Mouse (Mus musculus): ENCODE measurements at regions not wholly inside any gene's neighbourhood (a gene's known extent, or its start where the extent isn't known, plus 50 kb on each side); places are given as distances from the start of the nearest gene placed in this dataset.

- DNase-seq, result no peak
- intact Hi-C loops (cut with DNase I), result no loop called here
These were observed 191.9 kb upstream of the C9orf72 start for GRCm38 (mm10) chr4:35417866-35418265.

DNA sequence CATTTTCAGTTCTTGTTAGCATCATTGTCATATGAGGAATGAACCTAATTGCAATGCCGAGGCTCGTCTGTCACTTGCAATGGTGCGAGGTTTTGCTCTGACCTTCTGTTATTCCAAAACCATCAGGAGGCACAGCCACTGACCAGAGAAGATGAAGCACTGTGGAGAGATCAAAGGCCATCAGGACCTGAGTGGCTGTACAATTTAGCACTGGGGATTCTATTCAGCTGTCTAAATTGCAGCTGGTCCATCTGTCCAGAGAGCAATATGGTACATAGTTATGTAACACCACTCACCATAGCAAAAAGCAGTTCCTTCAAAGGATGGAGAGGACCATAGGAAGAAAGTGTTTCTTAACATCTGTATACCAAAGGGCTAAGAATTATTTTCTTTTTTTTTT, 187.5 kb upstream of the C9orf72 start:
- DNase-seq, result no peak
- intact Hi-C loops (cut with DNase I), result no loop called here

DNA sequence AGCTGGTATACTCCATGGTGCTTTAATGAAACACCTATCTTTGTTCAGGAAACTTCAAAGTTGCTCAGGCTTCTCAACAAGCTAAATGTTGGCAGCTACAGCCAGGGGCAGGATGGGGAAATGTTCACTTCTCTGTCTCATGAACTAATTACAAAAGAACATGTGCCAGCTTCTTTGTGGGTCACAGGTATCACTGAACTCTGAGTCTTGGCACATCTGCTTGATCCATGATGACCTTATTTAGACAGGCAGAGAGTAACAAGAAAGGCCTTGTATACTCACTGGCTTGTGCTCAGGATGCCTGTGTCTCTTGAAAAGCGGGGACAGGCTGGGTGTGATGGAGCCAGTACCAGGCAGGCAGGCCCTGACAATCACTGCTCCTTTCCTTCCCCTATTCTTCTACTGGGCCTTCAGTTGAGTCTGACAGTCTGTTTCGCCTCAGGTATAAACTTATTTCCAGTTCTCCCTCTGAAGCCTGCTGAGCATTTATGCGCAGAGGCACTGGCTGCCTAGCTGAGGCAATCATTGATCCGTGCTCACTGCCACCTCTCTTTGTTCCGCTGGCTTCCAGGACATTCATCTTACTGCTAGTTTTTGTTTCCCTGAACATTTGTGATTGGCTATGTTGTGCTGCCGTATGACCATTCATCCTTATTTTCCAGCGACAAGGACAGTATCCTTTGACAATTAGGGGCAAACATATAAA, 179.5 kb upstream of the C9orf72 start:
- no peak for DNase-seq
- intact Hi-C loops (cut with DNase I), result no loop called here

DNA sequence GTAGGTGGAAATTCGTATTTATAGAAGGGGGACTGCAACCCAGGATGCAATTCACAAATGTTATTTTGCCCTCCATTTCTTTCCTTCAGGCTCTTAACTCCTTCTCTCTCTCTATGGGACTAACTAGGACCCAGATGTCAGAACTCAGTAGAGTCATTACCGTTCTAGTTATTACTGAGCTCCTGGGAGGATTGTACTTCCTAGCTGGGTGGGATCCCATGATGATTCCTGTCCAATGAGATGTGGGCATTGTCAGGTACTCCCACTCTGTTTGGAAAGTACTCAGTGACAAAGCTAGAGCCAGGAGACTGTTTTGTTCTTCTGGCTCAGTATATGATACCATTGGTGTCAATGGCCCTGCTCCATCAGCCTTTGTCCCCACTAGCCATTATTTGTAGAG, 178.1 kb upstream of the C9orf72 start:
- no peak for DNase-seq
- intact Hi-C loops (cut with DNase I), result no loop called here

DNA sequence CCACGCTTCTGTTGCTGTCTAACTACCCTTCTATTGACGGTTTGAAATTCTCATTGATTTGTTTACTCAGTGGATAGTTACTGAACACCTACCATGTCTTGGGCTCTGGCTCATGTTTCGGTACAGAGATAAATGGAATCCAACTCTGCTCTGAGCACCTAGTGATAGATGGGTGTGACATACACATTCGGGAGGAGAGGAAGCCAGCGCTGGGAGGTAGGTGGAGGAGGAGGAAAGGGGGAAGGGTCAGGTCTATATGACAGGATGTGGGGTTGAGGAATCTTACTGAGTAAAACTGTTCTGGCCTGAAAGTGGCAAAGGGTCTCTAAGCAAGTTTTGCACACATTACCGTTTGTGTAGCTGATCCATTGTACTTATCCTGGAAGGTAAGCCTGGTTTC, 177.6 kb upstream of the C9orf72 start:
- no peak for DNase-seq
- intact Hi-C loops (cut with DNase I), result no loop called here

DNA sequence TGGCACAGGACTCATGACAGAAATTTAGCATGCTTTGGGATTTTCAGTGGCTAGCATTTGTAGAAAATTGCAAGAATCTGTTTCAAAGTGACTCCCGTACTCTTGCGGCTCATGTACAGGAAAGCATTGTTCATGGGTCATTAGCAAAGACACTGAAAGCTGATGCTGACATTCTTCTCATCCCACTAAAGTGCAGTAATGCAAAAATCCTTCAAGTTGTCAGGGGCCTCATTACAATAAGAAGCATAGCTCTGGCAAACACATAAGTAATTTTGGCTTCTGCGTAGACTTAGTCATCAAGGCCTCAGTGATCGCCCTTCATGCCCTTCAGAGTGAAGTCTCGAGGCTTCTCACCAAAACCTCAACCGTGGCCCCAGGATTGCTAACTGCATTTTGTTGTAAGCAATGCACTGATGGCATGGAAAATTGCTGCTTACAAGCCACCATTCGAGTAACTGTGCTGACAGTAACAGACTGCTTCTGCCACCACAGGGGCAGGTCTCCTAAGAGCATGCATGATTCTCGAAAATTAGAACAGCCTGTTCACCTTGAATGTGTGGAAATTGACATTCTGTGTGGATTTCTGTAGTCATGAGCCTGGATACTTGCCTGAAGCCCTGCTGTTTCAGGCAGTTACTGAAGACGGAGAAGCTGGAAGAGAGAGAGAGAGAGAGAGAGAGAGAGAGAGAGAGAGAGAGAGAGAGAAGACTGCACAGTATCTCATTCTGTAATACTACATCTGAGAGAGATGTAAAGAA, 176.6 kb upstream of the C9orf72 start:
- no peak for DNase-seq
- intact Hi-C loops (cut with DNase I), result no loop called here

DNA sequence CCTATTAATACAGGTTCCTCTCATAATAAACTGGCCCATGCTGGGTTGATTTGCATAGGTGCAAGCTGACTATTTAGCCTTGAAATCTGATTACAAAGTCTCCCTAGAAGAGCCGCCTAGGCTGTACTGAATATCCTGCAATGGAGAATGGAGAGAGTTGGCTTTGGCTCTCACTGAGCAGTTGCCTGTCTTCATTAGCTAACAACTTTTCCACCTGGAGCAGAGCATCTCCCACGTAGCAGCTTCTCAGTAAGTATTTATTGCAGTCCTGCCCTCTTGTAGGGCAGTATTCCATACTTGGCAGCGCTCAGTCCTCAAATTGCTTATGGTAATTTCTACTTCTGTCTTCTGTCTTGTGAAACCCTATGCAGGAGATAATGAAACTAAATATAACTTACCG, 175.8 kb upstream of the C9orf72 start:
- DNase-seq, result no peak
- intact Hi-C loops (cut with DNase I), result no loop called here

DNA sequence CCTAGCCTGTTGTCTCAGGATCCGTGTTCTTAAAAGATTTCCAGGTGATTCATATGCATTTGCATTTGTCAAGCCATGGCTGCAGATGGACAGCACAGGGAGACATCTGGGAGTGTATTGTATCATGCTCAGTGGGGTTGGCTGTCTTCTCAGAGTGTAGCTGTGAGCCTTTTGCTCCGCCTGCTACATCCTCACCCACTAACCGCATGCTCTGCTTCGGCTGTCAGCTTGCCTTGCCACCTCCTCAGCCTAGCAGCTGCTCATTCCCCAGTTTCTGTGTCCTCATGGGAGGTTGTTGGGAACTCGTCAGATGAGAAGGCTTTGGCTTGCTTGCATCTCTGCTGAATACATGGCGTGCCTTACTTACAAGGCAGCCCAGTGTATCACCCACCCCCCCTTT, 174.5 kb upstream of the C9orf72 start:
- intact Hi-C loops (cut with DNase I), result no loop called here
- no peak for DNase-seq

DNA sequence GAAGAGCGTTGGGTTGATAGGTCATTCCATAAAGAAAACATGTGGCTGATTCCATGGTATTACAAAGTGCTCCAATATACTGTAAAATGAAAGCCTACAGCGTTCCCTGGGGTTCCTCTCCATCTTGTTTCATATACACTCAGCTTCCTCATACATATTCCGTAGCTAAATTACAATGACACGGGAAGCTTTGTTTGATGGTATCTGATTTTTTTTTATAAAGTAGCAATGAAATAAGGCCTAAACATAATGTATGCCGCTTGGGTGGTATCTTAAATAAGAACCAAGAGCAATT, 169.6 kb upstream of the C9orf72 start:
- DNase-seq, result no peak
- intact Hi-C loops (cut with DNase I), result no loop called here

GRCm38 (mm10) chr4:35394821-35395582, 169.0 kb upstream of the C9orf72 start:
- intact Hi-C loops (cut with DNase I), result no loop called here

DNA sequence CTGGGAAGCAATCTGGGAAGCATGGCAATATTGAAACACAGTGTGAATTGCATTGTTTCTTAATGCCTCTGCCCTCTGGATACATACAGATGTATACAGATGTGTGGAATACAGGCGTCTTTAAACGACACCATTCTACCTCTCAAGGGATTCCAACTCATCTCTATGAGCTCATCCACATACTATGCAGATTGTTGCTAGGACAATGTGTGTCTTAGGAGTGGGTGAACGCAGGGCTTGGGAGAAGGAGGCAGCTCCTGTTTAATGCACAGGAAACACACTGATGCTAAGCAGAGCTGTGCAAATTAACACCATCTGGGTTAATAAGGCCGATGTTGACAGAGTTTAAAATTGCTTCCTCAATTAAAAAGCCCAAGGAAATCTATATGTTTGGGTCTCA, 149.8 kb upstream of the C9orf72 start:
- no peak for DNase-seq
- intact Hi-C loops (cut with DNase I), result loop anchor here (10.0 kb wide), 1 partner anchor 421 kb away; no protein-coding TSS in a partner anchor

More at GRCm38 (mm10) chr4:35394821-35395582, 169.0 kb upstream of the C9orf72 start:
- DNase-seq, result no peak

- DNase-seq, result no peak
- intact Hi-C loops (cut with DNase I), result loop anchor here (10.0 kb wide), 1 partner anchor 419 kb away; no protein-coding TSS in a partner anchor
These were observed 147.4 kb upstream of the C9orf72 start for GRCm38 (mm10) chr4:35373213-35373860.

DNA sequence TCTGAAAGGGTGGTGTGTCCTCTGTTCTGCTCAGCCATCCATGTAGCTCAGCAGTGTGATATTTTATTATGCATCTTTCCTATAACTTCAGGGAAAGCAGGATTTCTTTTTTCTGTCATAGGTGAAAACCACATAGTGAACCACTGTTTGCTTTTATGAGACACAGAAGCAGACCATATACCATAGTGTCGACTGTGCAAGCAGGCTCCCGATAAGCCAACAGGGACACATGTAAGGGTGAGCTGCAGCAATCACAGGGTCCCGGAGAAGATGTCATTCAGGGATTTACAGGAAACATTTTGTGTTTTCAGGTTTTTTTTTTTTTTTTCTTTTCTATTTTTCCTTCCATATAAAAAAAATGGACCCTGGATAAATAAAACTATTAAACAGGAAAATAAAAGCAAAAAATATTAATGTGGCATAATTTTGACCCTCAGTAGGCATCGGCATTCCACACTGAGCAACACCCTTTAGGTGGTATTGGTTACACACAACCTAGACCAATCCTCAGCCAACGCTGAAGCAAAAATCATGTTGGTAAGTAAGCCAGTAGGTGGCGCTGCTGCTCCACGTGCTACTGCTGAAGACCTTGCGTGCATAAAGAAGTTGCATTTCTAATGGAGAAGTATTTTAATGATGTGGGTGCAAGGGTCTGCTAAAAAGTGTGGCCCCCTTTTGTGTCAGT, 146.7 kb upstream of the C9orf72 start:
- intact Hi-C loops (cut with DNase I), result loop anchor here (10.0 kb wide), 1 partner anchor 418 kb away; no protein-coding TSS in a partner anchor

DNA sequence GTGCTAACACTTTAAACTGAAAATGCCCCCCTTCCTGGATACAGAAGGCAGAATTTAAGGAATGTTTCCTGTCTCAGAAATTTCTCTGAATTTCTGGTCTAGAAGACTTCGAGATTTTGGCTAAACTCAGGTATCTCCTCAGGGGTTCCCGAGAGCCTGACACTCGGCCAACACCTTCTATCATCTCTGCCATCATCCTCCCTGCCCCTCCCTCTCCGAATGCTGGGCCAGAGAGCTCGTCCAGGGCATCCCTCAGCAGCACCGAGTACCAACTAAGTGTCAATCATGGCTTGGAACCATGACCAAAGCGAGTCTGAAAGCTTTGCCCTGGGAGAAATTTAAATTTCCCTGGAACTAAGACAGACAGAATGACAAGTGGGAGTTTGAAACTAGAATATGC, 138.2 kb upstream of the C9orf72 start:
- intact Hi-C loops (cut with DNase I), result no loop called here
- DNase-seq, result no peak

More for the DNA sequence above, 146.7 kb upstream of the C9orf72 start:
- peak; percentile 43 to 70 for DNase-seq

GRCm38 (mm10) chr4:35362176-35362575, 136.2 kb upstream of the C9orf72 start:
- no peak for DNase-seq
- intact Hi-C loops (cut with DNase I), result no loop called here

DNA sequence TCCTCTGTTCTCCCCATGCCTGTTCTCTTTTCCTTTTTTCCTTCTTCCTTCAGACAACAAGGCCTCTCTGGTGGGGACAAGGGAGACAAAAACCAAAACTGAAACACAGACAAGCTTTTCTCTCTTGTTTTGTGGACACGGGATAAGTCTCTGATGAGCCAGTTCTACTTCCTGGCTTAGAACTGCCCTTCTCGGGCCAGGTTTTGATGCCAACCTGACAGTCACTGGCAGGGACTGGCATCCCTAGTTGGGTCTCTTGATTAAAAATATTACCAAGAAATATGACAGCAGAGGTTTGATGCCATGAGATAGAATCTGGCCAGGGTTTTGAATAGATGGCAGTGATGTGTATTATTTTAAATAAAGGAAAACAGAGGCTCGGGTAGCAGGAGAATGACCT, 133.4 kb upstream of the C9orf72 start:
- intact Hi-C loops (cut with DNase I), result loop anchor here (5.0 kb wide), 1 partner anchor 132 kb away; the partner anchor contains the start of gene C9orf72
- DNase-seq, result no peak

GRCm38 (mm10) chr4:35356904-35357563, 131.1 kb upstream of the C9orf72 start:
- DNase-seq, result no peak
- intact Hi-C loops (cut with DNase I), result loop anchor here (5.0 kb wide), 1 partner anchor 130 kb away; the partner anchor contains the start of gene C9orf72

- intact Hi-C loops (cut with DNase I), result loop anchor here (5.0 kb wide), 1 partner anchor 129 kb away; the partner anchor contains the start of gene C9orf72
- DNase-seq, result no peak
These were observed 130.1 kb upstream of the C9orf72 start for GRCm38 (mm10) chr4:35356051-35356450.

GRCm38 (mm10) chr4:35354046-35354445, 128.1 kb upstream of the C9orf72 start:
- no peak for DNase-seq
- intact Hi-C loops (cut with DNase I), result no loop called here

- intact Hi-C loops (cut with DNase I), result no loop called here
- DNase-seq, result no peak
These were observed 126.6 kb upstream of the C9orf72 start for GRCm38 (mm10) chr4:35352606-35353005.

Measured in heart, postnatal 36 days (tissue).